9 mouse cellular contexts compared by ENCODE assay signal in genomic region chr17:45733735-45734301, GRCm38 (mm10). TPM values are rescaled to one million over a fixed set of nuclear protein-coding genes. Genes with fewer than 3 reads are reported as not detected.
DNase-seq lines count a peak whose midpoint lies in the region; ATAC-seq and TF ChIP-seq lines count a peak whose summit lies in the region.
"Had no signal": no experiment of that assay in that cellular context is flagged by ENCODE, and none has a peak within 500 bp of the region (broad histone marks: within the 10 kb centered on the region; RNA-seq: fewer than 3 reads in every experiment).

Gene 1600014C23Rik, minus strand, starts transcription at chr17:45733844.

- no peak for ATAC-seq in kidney, embryonic 15.5 days (replicated peaks; ENCODE audit: low FRiP score)
- ATAC-seq in neural tube, embryonic 15.5 days (ENCODE audit: low FRiP score) = peak; percentile 22; the same call in 1 of the 2 replicates

- H3K79me2 ChIP-seq in liver, adult 2 months (ENCODE audit: control insufficient read depth, insufficient read depth, low read length) = no peaks in the 10 kb centered on the region

- no peaks in the 10 kb centered on the region for H3K36me3 ChIP-seq in heart, embryonic 10.5 days
- H3K36me3 ChIP-seq in kidney, embryonic 15.5 days = no peaks in the 10 kb centered on the region
- no peaks in the 10 kb centered on the region for H3K36me3 ChIP-seq in liver, adult 2 months (ENCODE audit: control insufficient read depth, insufficient read depth, low read length)
- no peaks in the 10 kb centered on the region for H3K36me3 ChIP-seq in neural tube, embryonic 15.5 days

- peaks cover 36% of the 10 kb centered on the region; the same call in 1 of the 2 replicates for H3K27me3 ChIP-seq in heart, embryonic 10.5 days (ENCODE audit: insufficient read depth, poor library complexity, severe bottlenecking)
- H3K27me3 ChIP-seq in kidney, embryonic 15.5 days = peaks cover 15% of the 10 kb centered on the region
- no peaks in the 10 kb centered on the region for H3K27me3 ChIP-seq in liver, adult 2 months (ENCODE audit: control insufficient read depth, insufficient read depth, low read length)
- peaks cover 7% of the 10 kb centered on the region; the same call in 1 of the 2 replicates for H3K27me3 ChIP-seq in neural tube, embryonic 15.5 days (replicated peaks)

- TF ChIP-seq POLR2A in liver, adult 2 months (IDR thresholded peaks at IDR 0.05; ENCODE audit: extremely low read depth, insufficient read depth, low read length) = no peak

- no peaks in the 10 kb centered on the region for H3K9me3 ChIP-seq in heart, embryonic 10.5 days
- H3K9me3 ChIP-seq in kidney, embryonic 15.5 days (replicated peaks) = no peaks in the 10 kb centered on the region
- no peaks in the 10 kb centered on the region for H3K9me3 ChIP-seq in neural tube, embryonic 15.5 days (replicated peaks)

- peak within 1 kb of the TSS; percentile 58 for H3K4me3 ChIP-seq in heart, embryonic 10.5 days
- peak within 1 kb of the TSS; percentile 42 for H3K4me3 ChIP-seq in kidney, embryonic 15.5 days (replicated peaks)
- H3K4me3 ChIP-seq in liver, adult 2 months (ENCODE audit: insufficient read depth, low read depth, low read length) = peak within 1 kb of the TSS; percentile 18; the same call in 1 of the 2 replicates
- peak within 1 kb of the TSS; percentile 38 for H3K4me3 ChIP-seq in neural tube, embryonic 15.5 days (replicated peaks)

- WGBS in heart, embryonic 10.5 days = 1% methylated on average over 41 of the region's 41 CpGs
- WGBS in kidney, embryonic 15.5 days = 2% methylated on average over 41 of the region's 41 CpGs
- WGBS in liver, adult 2 months = 3% methylated on average over 41 of the region's 41 CpGs
- 1% methylated on average over 40 of the region's 41 CpGs for WGBS in neural tube, embryonic 15.5 days

- H3K4me1 ChIP-seq in heart, embryonic 10.5 days = peaks cover 67% of the 10 kb centered on the region
- H3K4me1 ChIP-seq in kidney, embryonic 15.5 days = peaks cover 59% of the 10 kb centered on the region
- H3K4me1 ChIP-seq in liver, adult 2 months (ENCODE audit: control insufficient read depth, insufficient read depth, low read length) = peaks cover 8% of the 10 kb centered on the region
- peaks cover 38% of the 10 kb centered on the region for H3K4me1 ChIP-seq in neural tube, embryonic 15.5 days

- peak within 1 kb of the TSS; percentile 94 for H3K27ac ChIP-seq in heart, embryonic 10.5 days
- H3K27ac ChIP-seq in kidney, embryonic 15.5 days = peak within 1 kb of the TSS; percentile 91
- no peak within 1 kb of the TSS for H3K27ac ChIP-seq in liver, adult 2 months (replicated peaks; ENCODE audit: insufficient read depth, low read depth, low read length)
- peak within 1 kb of the TSS; percentile 51 for H3K27ac ChIP-seq in neural tube, embryonic 15.5 days (replicated peaks)

- DNase-seq in thymus, postnatal 14 days = peak; percentile 14
- DNase-seq in thymus, postnatal 36 days = no peak
- DNase-seq in embryo, embryonic 11 days = peak; percentile 73
- no peak for DNase-seq in heart, embryonic 10.5 days (ENCODE audit: low spot score)
- DNase-seq in liver, adult 2 months (ENCODE audit: extremely low read depth, low read depth, low spot score) = peak; percentile 26
- DNase-seq in B cell, adult 2 months = no peak

- peak within 1 kb of the TSS; percentile 53 for H3K9ac ChIP-seq in kidney, embryonic 15.5 days
- peak within 1 kb of the TSS; percentile 38 for H3K9ac ChIP-seq in liver, adult 2 months (ENCODE audit: low read depth, low read length)
- peak within 1 kb of the TSS; percentile 51 for H3K9ac ChIP-seq in neural tube, embryonic 15.5 days (replicated peaks)

- no peak for TF ChIP-seq CTCF in liver, adult 2 months (IDR thresholded peaks at IDR 0.05; ENCODE audit: low read depth, low read length)

- peak within 1 kb of the TSS; percentile 89 for H3K4me2 ChIP-seq in kidney, embryonic 15.5 days
- peak within 1 kb of the TSS; percentile 76 for H3K4me2 ChIP-seq in neural tube, embryonic 15.5 days

RNA-seq across cellular contexts. Expression of gene 1600014C23Rik, which starts in this region (rescaled TPM):
- 0.62 TPM in 1 of 2 replicates, not detected in the other for polyA plus RNA-seq in heart, embryonic 10.5 days (2016; fragmentation: Nextera tagmentation; extraction: Ambion mirVana)
- polyA plus RNA-seq in kidney, embryonic 15.5 days (2015; fragmentation: Nextera tagmentation; extraction: Ambion mirVana) = 0.68 TPM in 1 of 2 replicates, not detected in the other
- total RNA-seq in liver, adult 2 months (2014; rRNA removed) = not detected in 2 replicates
- not detected in 2 replicates for polyA plus RNA-seq in liver, adult 2 months (2012; rRNA removed)
- 0.40 TPM in 1 of 2 replicates, not detected in the other for polyA plus RNA-seq in neural tube, embryonic 15.5 days (2015; fragmentation: Nextera tagmentation; extraction: Ambion mirVana)
- total RNA-seq: neutrophil, adult 5-6 weeks had no signal

Comparison
In these comparisons a context has a peak if more than half of its experiments do, and no peak if none do; other contexts are left out.
1. DNase-seq: peak in thymus, postnatal 14 days (single experiment) and embryo, embryonic 11 days (single experiment); none in thymus, postnatal 36 days (0 of 2), heart, embryonic 10.5 days (single experiment) and B cell, adult 2 months (0 of 2).
2. Peak in DNase-seq, H3K4me3 ChIP-seq and H3K9ac ChIP-seq in liver, adult 2 months; RNA of the gene not detected or under 1 TPM.
3. Peak in ATAC-seq, H3K4me3 ChIP-seq, H3K27ac ChIP-seq, H3K9ac ChIP-seq and H3K4me2 ChIP-seq in neural tube, embryonic 15.5 days; RNA of the gene not detected or under 1 TPM.
4. Peak in every context shown above with its lines, with median percentiles within 50 percentile points of each other: H3K4me3 ChIP-seq and H3K9ac ChIP-seq.